Mouse (Mus musculus): ENCODE results near the gene Fbxo7.

DNA sequence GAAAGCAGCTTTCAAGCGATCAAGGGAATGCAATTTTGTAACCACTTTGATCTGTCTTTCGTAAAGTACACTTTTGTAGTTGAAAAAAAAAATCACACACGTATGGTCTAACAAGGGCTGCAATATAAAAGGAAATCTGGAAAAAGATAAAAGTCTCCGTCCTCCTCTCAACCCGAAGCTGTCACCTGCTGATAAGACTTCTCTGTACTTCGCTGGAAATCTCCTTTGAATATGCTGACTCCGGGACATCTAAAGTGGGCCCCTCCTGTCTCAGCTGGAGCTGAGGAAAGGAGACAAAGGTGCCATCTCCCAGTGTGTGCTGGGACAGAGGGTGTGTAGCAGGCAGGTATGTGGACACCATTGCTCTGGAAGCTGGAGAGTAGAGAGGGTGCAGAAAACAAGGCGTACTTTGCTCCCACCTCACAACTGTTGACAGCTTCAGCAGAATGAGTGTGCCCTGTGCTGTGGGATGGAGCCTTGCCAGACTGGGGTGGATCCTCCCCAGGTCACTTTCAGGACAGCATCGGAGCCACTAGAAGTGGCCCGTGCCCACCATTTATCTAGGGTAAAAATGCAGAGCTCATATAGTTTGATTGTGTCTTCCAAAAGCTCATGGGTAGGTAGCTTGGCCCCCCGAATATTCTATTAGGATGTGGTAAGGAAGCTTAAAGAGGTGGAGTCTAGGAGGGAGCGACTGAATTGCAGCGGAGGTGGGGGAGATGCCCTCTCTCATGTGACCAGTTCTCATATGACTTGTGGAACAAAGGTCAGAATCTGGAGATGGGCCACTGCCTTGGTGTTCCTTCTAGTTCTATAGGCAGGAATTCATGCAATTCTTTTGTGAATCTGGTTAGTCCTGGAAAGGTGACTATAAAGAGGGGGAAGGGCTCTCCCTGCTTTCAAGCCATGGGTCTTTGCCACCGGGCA, 71.6 kb downstream of the Fbxo7 start:
- no peak for TF ChIP-seq CTCF (IDR thresholded peaks at IDR 0.05; ENCODE audit: borderline replicate concordance, control insufficient read depth, extremely low read depth, insufficient read depth, low read length, poor library complexity)
- TF ChIP-seq POLR2A (IDR thresholded peaks at IDR 0.05; ENCODE audit: control insufficient read depth, extremely low read depth, insufficient read depth, low read length, poor library complexity), result no peak
